Mouse (Mus musculus): Measurements from ENCODE around the gene Gm48551. TPM values are rescaled to one million over a fixed set of nuclear protein-coding genes. Genes with fewer than 3 reads are reported as not detected.

The Gm48551 gene
- under 1 TPM; 0.41 to 0.47 TPM for total RNA-seq (2021)
- long read RNA-seq, experiment 1, partial matches to known transcripts, result 0 of 4 reads
- long read RNA-seq, experiment 1, other reads (novel, unspliced or antisense), result 4 of 4 reads
- long read RNA-seq, experiment 2, partial matches to known transcripts, result 0 of 3 reads
- long read RNA-seq, experiment 2, other reads (novel, unspliced or antisense), result 3 of 3 reads

- intact Hi-C loops (cut with DNase I; ENCODE audit: low total_unique reads), result no loop called here
- DNase-seq, result peak; percentile 99
These were observed at the start of gene Gm48551, which contains the start of gene Dohh for GRCm38 (mm10) chr10:81383802-81384604. Gene Gm48551, plus strand, starts transcription at chr10:81384466. Gene Dohh, plus strand, starts transcription at chr10:81384428.

DNA sequence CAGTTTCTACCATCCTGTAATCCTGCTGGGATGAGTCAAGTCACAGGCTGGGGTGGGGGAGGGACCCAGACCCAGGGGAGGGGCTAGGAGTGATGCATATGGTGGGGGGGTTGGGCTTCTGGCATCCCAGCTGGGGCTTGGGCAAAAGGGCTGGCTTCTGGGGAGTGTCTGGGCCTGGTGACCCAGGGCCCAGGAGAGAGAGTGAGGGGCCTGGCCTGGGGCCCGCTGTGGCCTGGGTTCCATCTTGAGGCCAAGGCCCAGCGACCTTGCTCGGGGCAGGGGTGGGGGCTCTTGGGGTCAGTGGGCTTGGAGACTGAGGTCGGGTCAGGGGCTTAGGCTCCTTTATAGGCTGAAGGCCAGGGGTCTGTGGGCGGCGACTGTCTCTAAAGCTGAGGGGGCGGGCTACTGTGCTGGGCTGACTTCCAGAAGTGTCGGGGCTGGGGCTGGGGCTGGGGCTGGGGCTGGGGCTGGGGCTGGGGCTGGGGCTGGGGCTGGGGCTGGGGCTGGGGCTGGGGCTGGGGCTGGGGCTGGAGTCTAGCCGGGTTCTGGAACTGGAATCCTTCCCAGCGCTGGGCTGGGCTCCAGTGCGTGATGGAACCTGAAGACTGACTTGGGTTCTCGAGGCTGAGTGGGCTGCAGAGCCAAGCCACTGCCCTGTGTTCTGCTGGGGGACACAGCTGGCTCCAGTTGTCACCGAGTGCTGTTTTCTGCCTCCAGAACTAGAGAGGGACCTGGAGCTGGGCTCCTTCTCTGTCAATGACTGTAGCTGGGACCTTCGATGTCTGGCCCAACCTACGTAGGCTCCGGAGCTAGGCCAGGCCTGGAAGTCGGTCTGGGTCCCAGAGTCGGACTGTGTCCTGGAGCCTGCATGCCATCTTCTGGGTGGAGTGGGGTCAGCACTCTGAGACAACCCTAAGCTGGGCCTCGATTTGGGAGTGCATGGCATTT lies 48.6 kb upstream of the Gm48551 start:
- intact Hi-C loops (cut with DNase I; ENCODE audit: low total_unique reads), result no loop called here
- DNase-seq, result peak; percentile 47

DNA sequence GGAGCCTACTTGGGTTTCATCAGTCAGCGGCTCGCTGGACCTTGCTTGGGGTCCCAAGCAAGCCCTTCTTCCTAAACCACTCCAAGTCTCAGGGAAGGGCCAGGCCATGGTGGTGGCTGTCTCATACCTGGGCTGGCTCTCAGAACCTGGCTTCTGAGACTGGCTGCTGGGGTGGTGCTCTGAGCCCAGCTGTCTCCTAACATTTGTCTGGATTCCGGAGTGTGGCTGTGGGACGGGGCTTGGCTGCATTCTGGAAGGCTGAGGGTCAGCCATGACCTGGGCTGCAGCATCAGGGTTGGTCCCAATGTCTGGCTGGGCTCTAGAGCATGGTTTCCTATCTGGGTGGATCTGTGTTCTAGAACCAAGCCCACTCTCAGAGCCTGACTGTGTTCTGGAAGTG lies 47.7 kb upstream of the Gm48551 start:
- DNase-seq, result no peak
- intact Hi-C loops (cut with DNase I; ENCODE audit: low total_unique reads), result no loop called here

DNA sequence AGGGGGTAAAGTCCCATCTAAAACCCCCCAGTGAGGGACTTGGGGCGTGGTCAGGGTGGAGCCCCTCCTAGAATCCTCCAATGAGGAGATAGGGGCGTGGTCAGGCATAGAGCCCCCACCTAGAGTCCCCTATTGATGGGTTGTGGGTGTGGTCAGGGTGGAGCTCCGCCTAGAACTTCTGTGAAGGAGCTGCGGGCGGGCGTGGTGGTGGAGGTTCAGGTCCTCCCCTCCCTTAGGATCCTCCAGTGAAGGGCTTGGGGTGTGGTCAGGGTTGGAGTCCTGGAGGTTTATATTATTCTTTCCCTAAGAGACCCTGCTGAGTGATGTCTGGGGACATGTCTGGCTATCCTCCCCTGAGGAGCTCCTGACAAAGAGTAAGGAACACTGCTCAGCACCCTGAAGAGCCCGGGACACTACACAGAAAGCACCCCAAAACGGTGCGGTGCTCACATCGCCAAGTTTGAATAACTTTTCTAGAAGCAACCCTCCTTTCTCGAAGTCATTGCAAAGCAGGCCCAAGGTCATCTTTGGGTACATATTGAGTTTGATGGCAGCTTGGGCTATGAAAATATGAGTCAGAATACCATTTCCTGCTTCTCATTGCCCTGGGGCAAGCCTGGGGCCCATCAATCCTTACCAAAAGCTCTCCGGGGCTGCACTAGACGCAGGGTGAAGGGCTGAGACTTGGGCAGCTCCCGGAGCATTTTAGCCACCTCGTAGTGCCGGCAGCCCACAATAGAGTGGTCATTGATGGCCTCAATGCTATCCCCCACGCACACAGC lies 43.5 kb upstream of the Gm48551 start:
- intact Hi-C loops (cut with DNase I; ENCODE audit: low total_unique reads), result no loop called here
- DNase-seq, result no peak

- peak; percentile 73 for DNase-seq
- intact Hi-C loops (cut with DNase I; ENCODE audit: low total_unique reads), result no loop called here
These were observed 42.8 kb upstream of the Gm48551 start for GRCm38 (mm10) chr10:81341333-81341949.

- intact Hi-C loops (cut with DNase I; ENCODE audit: low total_unique reads), result no loop called here
- DNase-seq, result no peak
These were observed 41.4 kb upstream of the Gm48551 start, which contains the start of gene Gipc3 for GRCm38 (mm10) chr10:81342686-81343505. Gene Gipc3, minus strand, starts transcription at chr10:81343266.

DNA sequence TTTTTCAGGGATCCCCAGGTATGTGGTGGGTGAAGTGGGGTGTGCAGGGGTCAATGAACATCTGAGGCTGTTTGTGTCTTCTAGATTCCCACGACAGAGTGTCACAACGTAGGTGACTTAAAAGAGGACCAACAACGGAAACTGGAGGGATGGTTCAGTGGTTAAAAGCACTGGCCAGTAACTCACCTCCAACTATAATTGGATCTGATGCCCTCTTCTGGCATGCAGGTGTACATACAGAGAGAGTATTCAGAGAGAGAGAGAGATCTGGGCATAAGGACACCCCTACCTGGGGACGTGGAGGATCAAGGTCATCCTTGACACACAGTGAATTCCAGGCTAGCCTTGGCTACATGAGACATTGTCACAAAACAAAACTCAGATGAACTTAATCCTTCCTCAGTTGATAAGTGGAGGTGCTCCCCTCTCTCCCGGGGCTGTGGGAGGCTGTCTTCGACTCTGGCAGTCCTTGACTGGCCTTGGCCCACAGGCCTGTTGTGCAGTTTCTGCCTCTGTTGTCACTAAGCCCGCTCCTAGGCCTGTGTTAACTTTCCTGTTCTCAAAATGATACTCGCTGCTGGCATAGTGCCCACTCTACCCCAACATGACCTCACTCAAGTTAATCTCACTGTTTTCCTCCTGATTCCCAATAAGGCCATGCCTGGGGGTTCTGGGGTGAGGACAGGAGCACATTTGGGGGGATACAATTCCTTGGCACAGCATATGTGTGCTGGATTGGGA lies 39.7 kb upstream of the Gm48551 start:
- intact Hi-C loops (cut with DNase I; ENCODE audit: low total_unique reads), result no loop called here
- DNase-seq, result no peak

DNA sequence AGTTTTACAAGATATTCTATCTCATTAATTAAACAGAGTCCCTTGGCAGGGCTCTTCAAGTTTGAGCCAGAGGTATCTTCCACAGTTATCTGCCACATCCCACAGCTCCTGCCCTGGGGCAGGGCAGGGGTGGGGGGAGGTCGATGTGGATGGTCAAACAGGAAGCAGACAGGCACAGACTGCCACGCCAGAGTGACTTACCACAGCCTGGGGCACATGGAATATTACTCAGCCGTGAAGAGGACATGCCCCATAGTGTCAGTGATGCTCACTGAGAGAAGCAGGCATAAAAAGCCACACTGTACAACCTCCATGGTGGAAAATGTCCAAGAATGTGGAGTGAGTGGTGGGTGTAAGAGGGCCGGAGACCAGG lies 39.1 kb upstream of the Gm48551 start:
- no peak for DNase-seq
- intact Hi-C loops (cut with DNase I; ENCODE audit: low total_unique reads), result no loop called here

GRCm38 (mm10) chr10:81346453-81347067 lies 37.7 kb upstream of the Gm48551 start:
- no peak for DNase-seq
- intact Hi-C loops (cut with DNase I; ENCODE audit: low total_unique reads), result no loop called here

DNA sequence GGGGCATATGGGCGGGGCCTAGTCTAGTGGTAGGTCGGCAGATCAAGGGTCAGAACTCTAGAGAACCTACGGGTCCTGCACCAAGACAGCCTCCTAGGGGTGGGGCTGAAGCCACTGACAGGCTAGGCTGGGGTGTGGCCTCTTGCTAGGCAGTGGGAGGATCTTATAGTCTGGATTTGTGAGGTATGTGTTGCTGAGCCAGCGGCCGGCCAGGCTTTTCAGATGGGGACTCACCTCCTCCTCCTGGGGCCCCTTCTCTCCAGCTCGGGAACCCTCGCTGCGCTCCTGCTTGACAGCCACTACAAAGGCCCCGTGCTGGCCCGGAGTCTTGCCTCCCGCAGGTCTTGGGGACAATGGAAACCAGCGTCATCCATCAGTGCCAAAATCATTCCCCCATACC lies 35.1 kb upstream of the Gm48551 start:
- intact Hi-C loops (cut with DNase I; ENCODE audit: low total_unique reads), result no loop called here

DNA sequence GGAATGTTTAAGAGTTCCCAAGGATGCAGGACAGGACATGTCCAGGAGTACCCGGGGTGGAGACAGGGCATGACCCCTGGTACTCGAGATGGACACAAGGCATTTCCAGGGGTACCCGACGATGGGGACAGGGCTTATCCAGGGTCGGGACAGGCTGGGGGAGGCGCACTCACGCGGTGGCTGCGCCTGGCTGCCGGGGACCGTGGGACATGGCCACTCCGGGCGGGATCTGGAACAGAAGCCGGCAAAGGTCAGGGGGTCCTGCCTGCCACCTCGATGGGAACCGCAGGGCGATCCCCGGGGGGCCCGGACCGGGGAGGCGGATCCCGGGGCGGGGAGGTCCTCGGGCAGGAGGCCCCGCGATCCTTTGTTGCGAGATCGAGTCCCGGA lies 34.3 kb upstream of the Gm48551 start:
- intact Hi-C loops (cut with DNase I; ENCODE audit: low total_unique reads), result loop anchor here (5.0 kb wide), 1 partner anchor 63 kb away; no protein-coding TSS in a partner anchor
- DNase-seq, result no peak

More for the DNA sequence above, 35.1 kb upstream of the Gm48551 start:
- no peak for DNase-seq

DNA sequence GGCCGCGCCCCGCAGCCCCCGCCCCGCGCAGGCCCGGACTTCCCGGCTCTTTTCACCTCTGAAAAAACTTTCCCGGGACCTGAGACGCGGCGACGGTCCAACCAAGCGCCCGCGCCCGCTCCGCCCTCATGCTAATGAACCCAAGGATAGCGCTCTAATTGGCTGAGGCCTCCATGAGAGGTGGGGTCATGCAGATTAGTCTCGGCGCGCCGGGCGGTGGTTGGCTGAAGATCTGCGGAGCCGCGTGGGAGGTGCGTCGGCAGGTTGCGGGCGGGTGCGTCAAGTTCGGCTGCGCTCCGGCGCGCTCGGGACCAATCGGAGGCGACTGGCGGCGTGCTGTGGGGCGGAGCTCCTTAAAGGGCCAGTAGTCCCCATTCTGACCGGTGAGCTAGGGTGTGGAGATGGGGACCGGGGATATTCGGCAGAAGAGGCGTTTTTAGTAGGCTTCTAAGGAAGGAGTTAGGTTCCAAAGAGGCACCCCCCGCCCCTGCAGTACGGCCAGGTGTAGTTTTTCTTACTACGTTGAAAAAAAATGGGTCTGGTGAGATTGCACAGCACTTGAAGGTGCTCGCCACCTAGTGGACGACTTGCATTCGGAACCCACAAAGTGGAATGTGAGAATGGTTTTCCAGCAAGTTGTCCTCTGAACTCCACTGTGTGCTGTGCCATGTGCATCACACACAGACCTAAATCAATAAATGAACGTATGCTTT lies 33.8 kb upstream of the Gm48551 start, which contains the start of gene Hmg20b:
Gene Hmg20b, minus strand, starts transcription at position 130 of the 713 bp plus-strand sequence.
- intact Hi-C loops (cut with DNase I; ENCODE audit: low total_unique reads), result loop anchor here (5.0 kb wide), 1 partner anchor 63 kb away; no protein-coding TSS in a partner anchor
- peak; percentile 100 for DNase-seq

- intact Hi-C loops (cut with DNase I; ENCODE audit: low total_unique reads), result loop anchor here (5.0 kb wide), 1 partner anchor 64 kb away; no protein-coding TSS in a partner anchor
- DNase-seq, result no peak
These were observed 32.5 kb upstream of the Gm48551 start for GRCm38 (mm10) chr10:81351678-81352291.

DNA sequence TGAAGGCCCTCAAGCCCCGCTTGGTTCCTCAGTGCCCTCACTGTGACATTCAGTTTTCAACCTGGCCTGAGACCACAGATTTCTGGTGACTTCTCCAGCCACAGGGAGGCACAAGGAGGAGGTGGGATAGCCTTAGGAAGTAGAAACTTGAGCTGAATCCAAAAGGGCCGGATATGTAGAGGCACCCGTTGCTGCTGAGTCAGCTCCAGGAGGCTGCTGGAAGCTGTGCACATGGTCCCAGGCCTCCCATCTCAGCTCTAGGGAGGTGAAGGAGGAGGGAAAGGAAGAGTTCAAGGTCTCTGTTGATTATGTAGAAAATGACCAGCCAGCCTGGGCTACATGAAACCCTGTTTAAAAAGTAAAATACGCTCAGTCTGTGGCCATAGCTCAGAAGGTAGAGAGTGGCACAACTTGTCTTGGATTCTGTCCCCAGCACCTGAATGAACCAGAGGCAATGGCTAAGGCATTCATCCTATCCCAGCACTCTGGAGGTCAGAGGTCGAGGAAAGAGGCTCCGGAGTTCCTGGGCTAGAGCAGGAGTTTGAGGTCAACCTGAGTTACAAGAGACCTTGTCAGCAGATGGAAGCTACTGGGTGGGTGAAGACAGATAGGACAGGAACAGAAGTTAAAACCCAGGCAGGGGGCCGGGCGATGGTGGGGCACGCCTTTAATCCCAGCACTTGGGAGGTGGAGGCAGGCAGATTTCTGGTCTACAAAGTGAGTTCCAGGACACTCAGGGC lies 29.4 kb upstream of the Gm48551 start:
- no peak for DNase-seq
- intact Hi-C loops (cut with DNase I; ENCODE audit: low total_unique reads), result loop anchor here (5.0 kb wide), 1 partner anchor 68 kb away; no protein-coding TSS in a partner anchor

- intact Hi-C loops (cut with DNase I; ENCODE audit: low total_unique reads), result no loop called here
- DNase-seq, result no peak
These were observed 28.7 kb upstream of the Gm48551 start for GRCm38 (mm10) chr10:81355533-81355932.

Data from gastrocnemius, postnatal 14 days (tissue).